Mouse (Mus musculus): ENCODE measurements around the gene Sry. TPM values are rescaled to one million over a fixed set of nuclear protein-coding genes. Genes with fewer than 3 reads are reported as not detected.

Gene Sry
- polyA plus RNA-seq (2015; fragmentation: Nextera tagmentation; extraction: Ambion mirVana): not detected in 2 replicates

DNA sequence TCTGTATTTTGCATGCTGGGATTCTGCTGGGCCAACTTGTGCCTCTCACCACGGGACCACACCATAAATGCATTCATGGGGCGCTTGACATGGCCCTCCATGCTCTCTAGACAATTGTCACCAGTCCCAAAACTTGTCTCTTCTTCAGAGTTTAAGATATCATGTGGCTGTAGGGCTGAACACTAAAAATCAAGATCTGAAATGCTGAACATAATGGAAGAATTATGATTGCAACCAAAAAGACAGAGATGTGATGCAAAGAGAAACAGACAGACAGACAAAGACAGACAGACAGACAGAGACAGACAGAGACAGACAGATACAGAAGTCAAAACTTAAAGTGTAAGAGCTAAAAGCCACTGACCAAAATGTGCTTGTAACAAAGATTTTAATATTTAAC lies at the start of gene Sry:
TSS of gene Sry (minus strand) at position 101 of the 400 bp plus-strand sequence.
- Histone ChIP-seq H3K9me3 (replicated peaks; ENCODE audit: control insufficient read depth, low read length, poor library complexity, severe bottlenecking) (no peaks in the 10 kb centered on the region), H3K9ac (ENCODE audit: low read depth, low read length) (no peak within 1 kb of the TSS), H3K27ac (ENCODE audit: low read length) (no peak within 1 kb of the TSS), H3K36me3 (ENCODE audit: control insufficient read depth, insufficient read depth, low read length) (no peaks in the 10 kb centered on the region), H3K4me3 (ENCODE audit: low read depth, low read length) (no peak within 1 kb of the TSS), H3K27me3 (ENCODE audit: control insufficient read depth, insufficient read depth, low read depth, low read length) (no peaks in the 10 kb centered on the region), H3K4me1 (ENCODE audit: control insufficient read depth, insufficient read depth, low read length) (no peaks in the 10 kb centered on the region), H3K4me2 (ENCODE audit: low read length) (no peak within 1 kb of the TSS)
- WGBS: 57% methylated on average over 2 of the region's 2 CpGs
- ATAC-seq: no peak

Other genes with a start within 250 kb of the Sry start
- not detected in 2 replicates for gene H2al2c, start 64.6 kb downstream of the Sry start, polyA plus RNA-seq (2015; fragmentation: Nextera tagmentation; extraction: Ambion mirVana)
- not detected in 2 replicates for gene H2al2b, start 57.0 kb upstream of the Sry start, polyA plus RNA-seq (2015; fragmentation: Nextera tagmentation; extraction: Ambion mirVana)
- 0.17 TPM in 1 of 2 replicates, not detected in the other for gene Gm4064, start 132.5 kb upstream of the Sry start, polyA plus RNA-seq (2015; fragmentation: Nextera tagmentation; extraction: Ambion mirVana)
- gene Rbmy, start 167.0 kb upstream of the Sry start, polyA plus RNA-seq (2015; fragmentation: Nextera tagmentation; extraction: Ambion mirVana): not detected in 2 replicates
- gene Gm10256, start 167.0 kb upstream of the Sry start, polyA plus RNA-seq (2015; fragmentation: Nextera tagmentation; extraction: Ambion mirVana): not detected in 2 replicates
- gene Gm10352, start 237.3 kb upstream of the Sry start, polyA plus RNA-seq (2015; fragmentation: Nextera tagmentation; extraction: Ambion mirVana): not detected in 2 replicates